9 mouse cellular contexts compared by ENCODE assay signal in genomic region chr15:61158041-61158545, GRCm38 (mm10).
DNase-seq lines count a peak whose midpoint lies in the region; ATAC-seq and TF ChIP-seq lines count a peak whose summit lies in the region.
"Had no signal": no experiment of that assay in that cellular context is flagged by ENCODE, and none has a peak within 500 bp of the region (broad histone marks: within the 10 kb centered on the region; RNA-seq: fewer than 3 reads in every experiment).

No protein-coding gene starts in this region.

- no peak for TF ChIP-seq CTCF in olfactory bulb, adult 2 months (IDR thresholded peaks at IDR 0.05; ENCODE audit: insufficient read depth, low read depth, low read length)

- ATAC-seq in embryonic facial prominence, embryonic 13.5 days (ENCODE audit: insufficient number of reproducible peaks, insufficient read depth, low FRiP score, low TSS enrichment, low read depth): no peak
- no peak for ATAC-seq in heart, embryonic 16.5 days (replicated peaks; ENCODE audit: extremely low read depth, insufficient read depth, low FRiP score)
- ATAC-seq in liver, embryonic 11.5 days (replicated peaks; ENCODE audit: low FRiP score): no peak
- no peak for ATAC-seq in megakaryocyte-erythroid progenitor cell, adult 5-6 weeks (replicated peaks; ENCODE audit: low FRiP score, low TSS enrichment, poor library complexity, severe bottlenecking)

- no peaks in the 10 kb centered on the region for H3K9me3 ChIP-seq in embryonic facial prominence, embryonic 13.5 days
- no peaks in the 10 kb centered on the region for H3K9me3 ChIP-seq in heart, embryonic 16.5 days (replicated peaks; ENCODE audit: control insufficient read depth, low read length)
- H3K9me3 ChIP-seq in liver, embryonic 11.5 days (ENCODE audit: control insufficient read depth, low read length): no peaks in the 10 kb centered on the region

- H3K4me1 ChIP-seq in embryonic facial prominence, embryonic 13.5 days: peaks cover 14% of the 10 kb centered on the region; the same call in 1 of the 2 replicates
- peaks cover 6% of the 10 kb centered on the region; the same call in 1 of the 2 replicates for H3K4me1 ChIP-seq in heart, embryonic 16.5 days (ENCODE audit: control insufficient read depth, insufficient read depth, low read length)
- no peaks in the 10 kb centered on the region for H3K4me1 ChIP-seq in liver, embryonic 11.5 days (replicated peaks; ENCODE audit: control insufficient read depth, insufficient read depth, low read length)
- H3K4me1 ChIP-seq in olfactory bulb, adult 2 months (ENCODE audit: control insufficient read depth, insufficient read depth, low read length): peaks cover 8% of the 10 kb centered on the region; the same call in 1 of the 2 replicates

- H3K36me3 ChIP-seq in embryonic facial prominence, embryonic 13.5 days: no peaks in the 10 kb centered on the region
- no peaks in the 10 kb centered on the region for H3K36me3 ChIP-seq in heart, embryonic 16.5 days (ENCODE audit: control insufficient read depth, insufficient read depth)
- no peaks in the 10 kb centered on the region for H3K36me3 ChIP-seq in liver, embryonic 11.5 days (ENCODE audit: control insufficient read depth, insufficient read depth, low read length)

- DNase-seq in thymus, postnatal 25 days: peak; percentile 6
- no peak for DNase-seq in thymus, adult 18-20 months
- DNase-seq in kidney, postnatal 36 days: peak; percentile 32 to 43
- DNase-seq in liver, embryonic 11.5 days (ENCODE audit: low spot score): no peak

- H3K9ac ChIP-seq in embryonic facial prominence, embryonic 13.5 days: peak overlapping the region; percentile 54
- peak overlapping the region; percentile 67 for H3K9ac ChIP-seq in heart, embryonic 16.5 days (ENCODE audit: low read length)
- no peak overlapping the region for H3K9ac ChIP-seq in liver, embryonic 11.5 days (ENCODE audit: low read depth, low read length)

- peak overlapping the region; percentile 74 for H3K4me2 ChIP-seq in embryonic facial prominence, embryonic 13.5 days
- H3K4me2 ChIP-seq in heart, embryonic 16.5 days (ENCODE audit: low read depth, low read length): peak overlapping the region; percentile 76
- peak overlapping the region; percentile 44; the same call in 1 of the 2 replicates for H3K4me2 ChIP-seq in liver, embryonic 11.5 days

- peak overlapping the region; percentile 45 for H3K4me3 ChIP-seq in embryonic facial prominence, embryonic 13.5 days
- H3K4me3 ChIP-seq in heart, embryonic 16.5 days (ENCODE audit: low read length): peak overlapping the region; percentile 49
- no peak overlapping the region for H3K4me3 ChIP-seq in liver, embryonic 11.5 days (ENCODE audit: low read depth, low read length)
- H3K4me3 ChIP-seq in olfactory bulb, adult 2 months (ENCODE audit: insufficient read depth, low read depth, low read length): peak overlapping the region; percentile 41

- 3% methylated on average over 13 of the region's 13 CpGs for WGBS in embryonic facial prominence, embryonic 13.5 days
- WGBS in heart, embryonic 16.5 days: 41% methylated on average over 13 of the region's 13 CpGs
- 61% methylated on average over 13 of the region's 13 CpGs for WGBS in liver, embryonic 11.5 days
- 20% methylated on average over 13 of the region's 13 CpGs for WGBS in olfactory bulb, adult 2 months

- H3K27ac ChIP-seq in embryonic facial prominence, embryonic 13.5 days: peak overlapping the region; percentile 66
- H3K27ac ChIP-seq in heart, embryonic 16.5 days (ENCODE audit: low read length): peak overlapping the region; percentile 52
- H3K27ac ChIP-seq in liver, embryonic 11.5 days (ENCODE audit: low read depth, low read length): no peak overlapping the region
- H3K27ac ChIP-seq in olfactory bulb, adult 2 months (ENCODE audit: insufficient read depth, low read depth, low read length): no peak overlapping the region
- H3K27ac ChIP-seq: macrophage had no signal

- no peak for TF ChIP-seq POLR2A in olfactory bulb, adult 2 months (IDR thresholded peaks at IDR 0.05; ENCODE audit: insufficient read depth, low read depth, low read length)

- 0 out of 2 replicates have a peak, but pooled peaks cover 4% of the 10 kb centered on the region for H3K27me3 ChIP-seq in embryonic facial prominence, embryonic 13.5 days
- H3K27me3 ChIP-seq in heart, embryonic 16.5 days (ENCODE audit: control insufficient read depth, insufficient read depth, low read length): 0 out of 2 replicates have a peak, but pooled peaks cover 2% of the 10 kb centered on the region
- no peaks in the 10 kb centered on the region for H3K27me3 ChIP-seq in liver, embryonic 11.5 days (replicated peaks; ENCODE audit: control insufficient read depth, insufficient read depth, low read length)

Comparison
In these comparisons a context has a peak if more than half of its experiments do, and no peak if none do; other contexts are left out.
1. DNase-seq: peak in thymus, postnatal 25 days (single experiment) and kidney, postnatal 36 days (2 of 2); none in thymus, adult 18-20 months (0 of 2) and liver, embryonic 11.5 days (single experiment).
2. H3K27ac ChIP-seq: peak in embryonic facial prominence, embryonic 13.5 days (single experiment) and heart, embryonic 16.5 days (single experiment); none in liver, embryonic 11.5 days (single experiment) and olfactory bulb, adult 2 months (single experiment).
3. Peak in every context shown above with its lines, with median percentiles within 50 percentile points of each other: H3K4me2 ChIP-seq.